Mouse (Mus musculus) forebrain, embryonic 16.5 days (tissue): Measurements from ENCODE around the gene Zranb3. TPM values are rescaled to one million over a fixed set of nuclear protein-coding genes. Genes with fewer than 3 reads are reported as not detected.
"Not testable (repeated sequence)": the region's sequence is repeated elsewhere in the genome, so short reads cannot be mapped to it uniquely, and the experiment has no call there.

Experiments used
- ATAC-seq: fragments of 200-750 bp; cut with Nextera tagmentation; 2 replicates; pipeline ENCODE4 v1.8.0; 2017; ENCODE audit warnings: mild to moderate bottlenecking, moderate library complexity
- H3K27ac ChIP-seq: fragments of 300-500 bp; sonication (generic); 2 replicates; pipeline ENCODE4 v1.5.1; 2014; ENCODE audit warnings: low read length, control low read depth
- H3K27me3 ChIP-seq: fragments of 300-500 bp; sonication (generic); replicated peaks from 2 replicates; pipeline ENCODE4 v1.6.1; 2014; ENCODE audit warnings: low read length; ENCODE audit not compliant: control insufficient read depth, insufficient read depth
- H3K36me3 ChIP-seq: fragments of 300-500 bp; sonication (generic); 2 replicates; pipeline ENCODE4 v1.6.1; 2014; ENCODE audit not compliant: control insufficient read depth, insufficient read depth
- H3K4me1 ChIP-seq: fragments of 300-500 bp; sonication (generic); replicated peaks from 2 replicates; pipeline ENCODE4 v1.6.1; 2014; ENCODE audit warnings: low read length; ENCODE audit not compliant: control insufficient read depth, insufficient read depth
- H3K4me2 ChIP-seq: fragments of 300-500 bp; sonication (generic); 2 replicates; pipeline ENCODE4 v1.6.1; 2014; ENCODE audit warnings: mild to moderate bottlenecking, low read length, control low read depth
- H3K4me3 ChIP-seq: fragments of 300-500 bp; sonication (generic); replicated peaks from 2 replicates; pipeline ENCODE4 v1.5.1; 2014; ENCODE audit warnings: mild to moderate bottlenecking, low read length, control low read depth
- H3K9ac ChIP-seq: fragments of 300-500 bp; sonication (generic); replicated peaks from 2 replicates; pipeline ENCODE4 v1.6.1; 2014; ENCODE audit warnings: low read depth, low read length, control low read depth
- H3K9me3 ChIP-seq: fragments of 300-500 bp; sonication (generic); 2 replicates; pipeline ENCODE4 v1.6.1; 2016; ENCODE audit warnings: low read length; ENCODE audit not compliant: control insufficient read depth
- WGBS: fragments of 180-500 bp; shearing (Covaris S2); extraction: QIAGEN DNeasy Blood & Tissue Kit; methylation state at CpG from one replicate; pipeline ENCODE4 v1.1.7; 2014; 5-methylcytosine and 5-hydroxymethylcytosine counted together
- polyA plus RNA-seq: library from polyadenylated mRNA; unstranded; fragments of >200 nt; fragmentation: Nextera tagmentation; extraction: Ambion mirVana; gene quantifications from 2 replicates; pipeline ENCODE4 v1.2.1, GENCODE M21; 2015

Gene Zranb3
- polyA plus RNA-seq, 1 experiment from 2014 or later = 4.7 TPM

DNA sequence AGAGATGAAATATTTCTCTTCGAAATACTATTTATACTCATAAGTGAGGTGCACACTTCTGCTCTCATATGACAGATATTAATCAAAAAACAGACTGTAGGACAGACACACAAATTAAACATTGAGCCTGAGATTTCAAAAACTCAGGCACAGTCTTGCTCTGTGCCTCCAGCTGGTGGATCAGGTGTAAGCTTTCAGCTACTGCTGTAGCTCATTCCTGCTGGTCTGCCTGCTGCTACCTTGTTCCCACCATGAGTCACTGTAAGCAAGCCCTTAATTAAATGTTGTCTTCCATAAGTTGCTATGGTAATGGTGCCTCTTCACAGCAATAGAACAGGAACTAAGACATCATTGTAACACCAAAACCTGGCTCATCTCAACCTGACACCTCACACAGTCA lies 70.7 kb downstream of the Zranb3 start:
- H3K9me3 ChIP-seq = no peaks in the 10 kb centered on the region
- H3K9ac ChIP-seq = no peak overlapping the region
- WGBS = 91% methylated on average over 1 of the region's 1 CpGs
- H3K4me2 ChIP-seq = no peak overlapping the region
- H3K36me3 ChIP-seq = no peaks in the 10 kb centered on the region
- no peak overlapping the region for H3K27ac ChIP-seq
- no peaks in the 10 kb centered on the region for H3K4me1 ChIP-seq
- H3K4me3 ChIP-seq = no peak overlapping the region
- ATAC-seq = no peak
- H3K27me3 ChIP-seq = no peaks in the 10 kb centered on the region

DNA sequence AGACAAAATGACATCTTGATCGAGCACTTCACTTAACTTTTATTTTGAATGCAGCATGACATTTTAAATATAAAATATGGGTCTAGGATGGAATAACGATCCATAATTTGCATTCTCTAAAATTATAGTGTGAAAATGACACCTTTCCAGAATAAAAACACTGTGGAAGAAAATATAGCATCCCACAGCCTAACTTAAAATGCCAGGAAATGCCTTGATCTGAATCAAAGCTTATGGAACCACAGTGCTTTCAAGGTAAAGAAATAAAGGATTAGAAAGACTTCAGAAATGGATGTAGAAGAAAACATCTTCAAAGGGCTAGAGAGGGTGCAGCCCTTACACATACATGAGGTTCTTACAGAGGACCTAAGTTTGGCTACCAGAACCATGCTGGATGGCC lies 71.3 kb downstream of the Zranb3 start:
- Histone ChIP-seq H3K4me3 (no peak overlapping the region), H3K9ac (no peak overlapping the region), H3K4me1 (no peaks in the 10 kb centered on the region), H3K9me3 (no peaks in the 10 kb centered on the region), H3K27ac (no peak overlapping the region), H3K27me3 (no peaks in the 10 kb centered on the region), H3K36me3 (no peaks in the 10 kb centered on the region), H3K4me2 (no peak overlapping the region)
- no peak for ATAC-seq
- 85% methylated on average over 2 of the region's 2 CpGs for WGBS

DNA sequence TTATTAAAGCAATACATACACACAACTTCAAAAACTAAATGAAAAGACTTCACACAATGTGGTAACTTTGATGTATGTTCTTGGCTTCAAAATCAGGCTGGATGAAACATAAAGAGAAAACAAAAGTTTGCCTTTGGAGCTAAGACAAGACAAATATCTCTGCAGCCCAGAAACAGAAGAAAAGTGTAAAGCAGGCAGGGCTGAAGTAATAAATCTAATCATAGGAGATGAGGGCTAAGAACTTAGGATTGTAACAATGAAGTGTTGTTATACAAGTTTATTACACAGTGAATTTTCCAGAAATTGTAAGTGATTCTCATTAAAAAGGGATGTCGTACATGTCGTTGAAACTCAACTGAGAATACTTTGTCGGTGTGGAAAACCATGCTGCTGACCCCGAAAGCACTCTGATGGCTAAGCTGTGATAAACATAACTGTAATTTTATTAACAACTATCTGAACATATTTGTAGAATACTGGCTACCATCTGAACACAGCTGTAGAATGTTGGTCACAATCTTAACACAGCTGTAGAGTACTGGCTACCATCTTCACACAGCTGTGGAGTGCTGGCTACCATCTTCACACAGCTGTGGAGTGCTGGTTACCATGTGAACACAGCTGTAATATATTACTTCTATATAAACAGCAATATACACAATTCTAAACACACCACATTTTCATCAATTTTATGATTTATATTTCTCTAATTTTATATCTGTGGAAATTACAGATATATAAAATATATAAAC lies 78.3 kb downstream of the Zranb3 start:
- H3K27ac ChIP-seq = no peak overlapping the region
- H3K4me3 ChIP-seq = no peak overlapping the region
- H3K9ac ChIP-seq = no peak overlapping the region
- 95% methylated on average over 4 of the region's 4 CpGs for WGBS
- H3K4me1 ChIP-seq = no peaks in the 10 kb centered on the region
- no peaks in the 10 kb centered on the region for H3K9me3 ChIP-seq
- H3K27me3 ChIP-seq = no peaks in the 10 kb centered on the region
- H3K4me2 ChIP-seq = no peak overlapping the region
- no peak for ATAC-seq
- no peaks in the 10 kb centered on the region for H3K36me3 ChIP-seq

DNA sequence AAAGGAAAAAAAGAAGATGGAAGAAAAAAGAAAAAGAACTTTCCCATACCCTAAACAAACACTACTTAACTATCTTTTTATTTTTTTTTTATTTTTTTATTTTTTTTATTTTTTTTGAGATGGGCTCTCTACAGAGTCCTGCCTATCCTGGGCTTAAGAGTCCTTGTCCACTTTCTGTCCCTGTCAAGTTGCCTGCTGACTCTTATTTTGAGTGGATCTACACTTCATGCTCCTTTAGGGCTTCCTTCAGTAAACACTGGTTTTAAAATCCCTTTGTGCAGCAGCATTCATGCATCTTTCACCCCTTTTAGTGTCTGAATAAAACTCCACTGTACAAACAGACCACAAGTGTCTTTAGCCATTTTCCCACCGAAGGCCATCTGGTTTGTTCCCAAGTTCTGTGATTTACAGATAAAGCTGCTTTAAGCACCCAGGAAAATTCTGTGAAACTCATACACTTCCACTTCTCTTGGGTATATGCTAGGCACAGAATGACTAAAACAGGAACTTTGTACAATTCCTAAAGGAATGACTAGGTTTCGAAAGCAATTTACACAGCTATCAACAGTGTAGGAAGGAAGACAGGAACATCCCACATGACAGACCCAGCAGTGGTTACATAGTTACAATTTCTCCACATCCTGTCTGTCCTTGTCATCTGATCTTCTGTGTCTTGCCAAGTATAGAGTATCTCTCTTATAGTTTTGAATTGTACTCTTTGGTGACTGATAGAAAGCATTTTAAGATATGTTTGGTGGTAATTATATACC lies 82.7 kb downstream of the Zranb3 start:
- Histone ChIP-seq H3K27me3 (no peaks in the 10 kb centered on the region), H3K4me3 (no peak overlapping the region), H3K4me2 (no peak overlapping the region), H3K9me3 (no peaks in the 10 kb centered on the region), H3K9ac (no peak overlapping the region), H3K36me3 (no peaks in the 10 kb centered on the region), H3K27ac (no peak overlapping the region), H3K4me1 (no peaks in the 10 kb centered on the region; the same call in 1 of the 2 replicates)
- 61% methylated on average over 2 of the region's 2 CpGs for WGBS
- no peak for ATAC-seq

DNA sequence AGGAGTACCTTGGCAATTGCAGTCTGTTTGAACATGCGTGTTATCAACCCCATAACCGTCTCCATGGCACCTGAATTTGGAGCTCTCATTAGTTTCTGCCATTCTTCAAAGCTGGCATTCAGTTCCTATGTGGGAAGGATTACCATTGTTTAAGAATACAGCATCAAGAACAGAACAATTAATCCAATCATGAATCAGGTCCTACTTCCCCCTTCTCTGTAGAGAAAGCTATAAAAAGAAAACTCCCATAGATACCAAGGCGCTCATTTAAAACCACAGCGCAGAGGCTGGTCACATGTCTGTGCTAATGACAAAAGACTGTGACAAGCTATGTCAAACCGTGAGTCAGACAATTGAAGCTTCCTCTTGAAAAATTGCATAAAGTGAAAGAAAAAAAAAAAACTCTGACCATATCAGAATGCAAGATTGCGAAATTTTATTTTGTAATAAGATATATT lies 86.8 kb downstream of the Zranb3 start:
- H3K4me3 ChIP-seq = no peak overlapping the region
- no peak overlapping the region for H3K27ac ChIP-seq
- H3K9ac ChIP-seq = no peak overlapping the region
- H3K4me2 ChIP-seq = no peak overlapping the region
- no peaks in the 10 kb centered on the region; the same call in 1 of the 2 replicates for H3K4me1 ChIP-seq
- H3K9me3 ChIP-seq = no peaks in the 10 kb centered on the region
- H3K27me3 ChIP-seq = no peaks in the 10 kb centered on the region
- peak; percentile 88 for ATAC-seq
- WGBS = 17% methylated on average over 6 of the region's 6 CpGs
- no peaks in the 10 kb centered on the region for H3K36me3 ChIP-seq

DNA sequence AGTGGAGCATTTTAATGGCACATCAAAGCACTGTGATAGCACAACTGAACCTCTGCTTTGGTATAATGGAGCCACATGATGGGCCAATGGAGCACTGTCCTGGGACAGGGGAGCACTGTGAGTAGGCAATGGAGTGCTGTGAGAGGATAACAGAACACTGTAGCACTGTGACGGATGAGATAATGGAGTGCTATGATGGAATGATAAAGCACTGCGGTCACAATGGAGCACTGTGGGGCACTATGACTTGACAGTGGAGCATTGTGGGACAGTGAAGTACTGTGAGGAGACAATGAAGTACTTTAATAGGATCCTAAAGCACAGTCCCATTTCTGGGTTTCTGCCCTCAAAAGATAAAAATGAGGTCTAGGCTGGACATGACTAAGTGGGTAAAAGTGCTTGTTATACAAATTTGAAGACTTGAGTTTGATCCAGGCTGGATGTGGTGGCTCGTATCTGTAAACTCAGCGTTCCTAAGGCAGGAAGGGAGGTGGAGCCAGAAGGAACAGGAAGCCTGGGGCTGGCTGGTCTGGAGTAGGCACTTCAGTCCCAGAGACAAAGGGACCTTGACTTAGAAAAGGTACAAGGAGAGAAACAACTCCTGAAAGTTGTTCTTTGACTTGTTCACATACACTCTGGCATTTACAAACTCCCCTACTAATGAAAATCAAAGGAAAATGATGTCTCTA lies 89.0 kb downstream of the Zranb3 start:
- H3K4me2 ChIP-seq = no peak overlapping the region
- H3K9ac ChIP-seq = no peak overlapping the region
- H3K27ac ChIP-seq = no peak overlapping the region
- no peak for ATAC-seq
- H3K36me3 ChIP-seq = no peaks in the 10 kb centered on the region
- 78% methylated on average over 4 of the region's 4 CpGs for whole genome bisulfite sequencing
- no peaks in the 10 kb centered on the region; the same call in 1 of the 2 replicates for H3K4me1 ChIP-seq
- H3K27me3 ChIP-seq = no peaks in the 10 kb centered on the region
- H3K9me3 ChIP-seq = no peaks in the 10 kb centered on the region
- H3K4me3 ChIP-seq = no peak overlapping the region

DNA sequence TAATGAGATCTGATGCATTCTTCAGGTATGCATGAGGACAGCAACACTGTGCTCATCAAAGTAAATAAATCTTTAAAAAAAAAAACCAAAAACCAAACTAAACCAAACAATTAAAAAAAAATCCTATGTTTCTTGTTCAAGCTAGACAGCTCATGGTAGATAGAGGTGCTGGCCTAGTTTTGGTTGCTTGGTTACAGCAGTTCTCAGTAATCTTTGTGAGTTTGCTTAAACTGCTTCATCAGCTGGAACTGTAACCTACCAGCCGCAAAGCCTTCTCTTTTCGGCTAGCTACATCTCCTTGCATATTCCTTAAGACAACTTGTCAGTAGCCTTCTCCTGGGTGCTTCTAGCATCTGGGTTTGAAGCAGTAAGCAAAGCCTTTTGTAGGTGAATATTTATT lies 93.1 kb downstream of the Zranb3 start:
- H3K4me1 ChIP-seq = 0 out of 2 replicates have a peak, but pooled peaks cover 1% of the 10 kb centered on the region
- no peak for ATAC-seq
- no peak overlapping the region for H3K4me3 ChIP-seq
- no peak overlapping the region for H3K4me2 ChIP-seq
- H3K36me3 ChIP-seq = no peaks in the 10 kb centered on the region
- WGBS = 94% methylated on average over 2 of the region's 2 CpGs
- no peak overlapping the region for H3K27ac ChIP-seq
- no peaks in the 10 kb centered on the region for H3K27me3 ChIP-seq
- no peaks in the 10 kb centered on the region for H3K9me3 ChIP-seq
- no peak overlapping the region for H3K9ac ChIP-seq

DNA sequence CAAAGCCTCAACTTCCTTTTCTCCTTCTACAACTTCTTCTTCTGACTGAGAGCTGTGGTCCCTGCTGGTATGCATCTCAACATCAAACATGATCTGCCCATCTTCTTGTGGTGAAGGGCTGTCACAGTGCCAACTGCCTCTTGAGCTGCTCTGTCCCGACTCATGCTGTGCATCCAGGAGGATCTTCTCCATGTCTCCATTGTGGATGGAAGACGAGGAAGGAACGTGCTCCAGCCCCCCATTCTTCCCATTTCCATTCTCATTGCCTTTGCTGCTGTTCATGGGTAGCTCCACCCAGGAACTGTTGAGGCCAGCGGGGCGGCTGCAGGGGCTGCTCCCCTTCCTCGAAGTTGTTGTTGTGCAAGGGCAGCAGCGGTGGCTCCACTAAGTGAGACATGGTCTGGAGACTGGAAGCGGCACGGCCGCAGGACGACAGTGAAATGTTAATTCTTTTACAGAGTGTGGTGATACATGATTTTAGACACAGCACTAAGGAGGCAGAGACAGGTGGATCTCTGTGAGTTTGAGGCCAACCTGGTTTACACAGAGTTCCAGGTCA lies 96.7 kb downstream of the Zranb3 start:
- not testable (repeated sequence) for H3K27me3 ChIP-seq, H3K4me3 ChIP-seq, H3K36me3 ChIP-seq, H3K4me2 ChIP-seq, ATAC-seq, H3K4me1 ChIP-seq, H3K9ac ChIP-seq, H3K27ac ChIP-seq, H3K9me3 ChIP-seq
- WGBS = 94% methylated on average over 11 of the region's 11 CpGs

DNA sequence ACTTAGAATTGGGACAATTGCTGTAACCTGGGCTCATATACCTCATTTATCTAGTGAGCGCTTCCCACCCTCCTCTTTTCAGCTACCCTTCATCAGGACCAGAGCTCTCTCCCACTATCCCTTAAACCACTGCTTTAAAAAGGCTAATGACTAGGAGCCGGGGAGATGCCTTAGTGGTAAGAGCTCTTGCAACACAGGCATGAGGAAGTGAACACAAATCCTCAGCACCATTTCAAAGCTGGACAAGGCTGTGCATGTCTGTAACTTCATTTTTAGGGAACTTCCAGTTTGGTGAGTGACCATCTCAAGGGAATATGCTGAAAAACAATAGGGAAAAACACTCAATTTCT lies 98.5 kb downstream of the Zranb3 start:
- peak overlapping the region; percentile 38 for H3K27ac ChIP-seq
- no peaks in the 10 kb centered on the region for H3K27me3 ChIP-seq
- 70% methylated on average over 2 of the region's 2 CpGs for WGBS
- ATAC-seq = peak; percentile 48
- H3K4me2 ChIP-seq = no peak overlapping the region
- no peak overlapping the region for H3K4me3 ChIP-seq
- 0 out of 2 replicates have a peak, but pooled peaks cover 3% of the 10 kb centered on the region for H3K4me1 ChIP-seq
- no peak overlapping the region for H3K9ac ChIP-seq
- H3K9me3 ChIP-seq = no peaks in the 10 kb centered on the region
- H3K36me3 ChIP-seq = no peaks in the 10 kb centered on the region
